Mouse (Mus musculus): ENCODE data around the gene Tap1.
"Not testable (repeated sequence)": the region's sequence is repeated elsewhere in the genome, so short reads cannot be mapped to it uniquely, and the experiment has no call there.

The Tap1 gene

GRCm38 (mm10) chr17:34187261-34187916 is at the start of gene Tap1, which contains the start of gene Psmb9:
Gene Tap1 (plus strand): TSS chr17:34187553.
Gene Psmb9 (minus strand): TSS chr17:34187764.
- DNase-seq, result peak; percentile 93

DNA sequence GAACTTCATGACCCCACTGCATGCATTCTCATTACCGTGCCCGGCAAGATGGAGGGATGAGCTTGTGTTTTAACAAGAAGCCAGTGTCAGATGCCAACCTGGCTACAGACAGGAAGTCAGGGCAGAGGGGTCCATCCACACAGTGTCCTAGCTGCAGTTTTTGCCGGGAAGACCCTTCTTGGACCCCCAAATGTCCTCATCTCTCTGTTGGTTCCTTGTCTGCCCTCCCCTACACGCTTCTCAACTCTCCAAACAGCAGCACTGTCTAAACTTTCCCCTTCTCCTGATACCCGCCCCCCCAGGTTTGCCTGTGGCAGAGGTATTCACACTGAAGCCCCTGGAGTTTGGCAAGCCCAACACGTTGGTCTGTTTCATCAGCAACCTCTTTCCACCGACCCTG is 49.8 kb upstream of the Tap1 start:
- DNase-seq, result no peak

- no peak for DNase-seq
These were observed 48.7 kb upstream of the Tap1 start for GRCm38 (mm10) chr17:34138655-34139054.

DNA sequence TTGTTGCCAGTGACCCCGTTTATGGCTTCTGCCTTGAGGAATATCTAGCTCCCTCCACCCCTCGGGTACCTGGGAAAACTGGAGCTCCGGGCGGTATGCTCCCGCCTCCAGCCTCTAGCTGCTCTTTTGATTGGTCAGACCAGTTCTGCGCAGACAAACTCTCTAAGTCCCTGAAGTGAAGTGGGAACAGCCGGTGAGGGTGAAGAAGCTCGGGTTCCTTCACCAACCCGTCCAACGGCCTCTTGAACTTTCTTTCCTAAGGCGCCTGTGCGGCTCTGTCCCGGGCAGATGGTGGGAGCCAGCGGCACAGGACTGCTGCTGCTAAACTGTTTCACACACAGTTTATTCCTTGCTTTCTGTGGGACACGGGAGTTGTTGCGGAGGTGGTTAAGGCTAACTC is 47.9 kb upstream of the Tap1 start:
- no peak for DNase-seq

DNA sequence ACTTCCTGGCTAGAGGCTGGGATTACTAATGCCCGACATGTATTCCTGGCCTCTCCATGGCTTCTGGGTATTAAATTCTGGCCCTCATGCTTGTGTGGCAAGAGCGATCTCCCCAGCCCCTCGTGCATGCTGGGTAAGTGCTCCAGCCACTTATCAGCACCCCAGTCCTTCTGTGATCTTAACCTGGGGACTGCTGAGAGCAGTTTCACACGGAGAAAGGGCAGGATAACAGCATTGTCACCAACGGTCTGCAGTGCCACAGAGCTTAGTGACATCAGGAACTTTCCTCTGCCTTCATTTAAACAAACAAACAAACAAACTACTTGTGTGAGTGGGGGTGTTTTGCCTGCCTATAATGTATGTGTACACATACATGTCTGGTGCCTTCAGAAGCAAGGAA is 47.1 kb upstream of the Tap1 start:
- DNase-seq, result no peak

DNA sequence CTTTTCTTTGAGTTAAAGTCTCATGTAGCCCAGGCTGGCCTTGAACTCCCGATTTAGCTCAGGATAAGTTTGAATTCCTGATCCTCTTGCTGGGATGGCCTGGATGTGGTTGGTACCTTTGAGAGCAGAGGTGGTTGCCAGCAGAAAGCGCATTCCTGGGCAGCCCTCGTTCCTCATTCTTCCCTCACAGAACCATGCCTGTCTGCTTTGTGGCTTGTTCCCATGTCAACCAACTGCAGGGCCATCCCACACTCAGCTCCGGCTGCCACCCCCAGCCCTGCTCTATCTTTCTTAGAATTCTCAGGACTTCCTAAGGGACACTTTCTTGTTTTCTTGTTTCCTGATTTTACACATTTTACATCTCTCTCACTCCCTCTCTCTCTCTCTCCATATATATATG is 45.9 kb upstream of the Tap1 start:
- DNase-seq, result no peak

DNA sequence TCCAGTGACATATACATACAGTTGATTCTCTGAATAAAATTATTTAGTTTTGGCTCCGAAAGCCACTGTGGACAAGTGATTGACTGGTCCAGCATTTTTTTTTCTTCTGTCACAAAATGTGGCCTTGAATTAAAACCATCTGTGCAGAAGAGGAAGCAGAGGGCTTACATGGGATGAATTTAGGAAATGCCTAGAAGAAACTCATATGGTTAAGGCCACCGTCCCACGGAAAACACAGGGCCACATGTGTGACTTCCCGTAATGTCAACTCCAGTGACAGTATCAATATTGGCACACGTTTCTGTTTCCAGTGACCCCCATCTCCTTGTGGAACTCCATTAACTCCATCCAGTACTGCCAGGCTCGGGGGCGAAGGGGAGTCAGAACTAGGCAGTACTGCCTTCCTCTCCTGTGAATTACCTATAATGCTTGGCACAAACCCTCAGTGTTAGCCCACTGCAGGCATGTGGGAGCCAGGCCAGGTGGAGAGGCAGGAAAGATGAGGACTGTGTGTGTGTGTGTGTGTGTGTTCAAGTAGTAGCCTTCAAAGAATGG is 44.8 kb upstream of the Tap1 start:
- no peak for DNase-seq

DNA sequence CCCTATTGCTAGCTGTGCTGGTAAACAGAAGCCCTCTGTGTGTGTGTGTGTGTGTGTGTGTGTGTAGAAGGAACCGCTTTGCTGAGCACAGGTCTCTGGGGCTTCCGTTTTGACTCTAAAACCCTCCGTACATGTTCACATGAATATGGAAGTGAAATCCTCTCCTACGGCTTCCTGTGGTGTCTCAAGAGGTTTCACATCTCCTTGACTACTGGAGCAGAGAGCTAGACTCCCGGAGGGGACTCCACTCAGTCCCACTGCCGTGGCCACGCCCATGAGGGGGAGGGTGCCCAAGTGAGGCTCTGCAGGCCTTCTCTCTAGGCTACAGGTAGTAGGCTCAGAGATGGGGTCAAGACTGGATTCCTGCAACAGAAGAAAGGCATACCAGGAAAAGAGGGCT is 44.3 kb upstream of the Tap1 start, which contains the start of gene H2-DMb2:
H2-DMb2 (plus strand) TSS at position 275 of the 400 bp plus-strand sequence.
- no peak for DNase-seq

- DNase-seq, result no peak
These were observed 43.9 kb upstream of the Tap1 start for GRCm38 (mm10) chr17:34143461-34143860.

DNA sequence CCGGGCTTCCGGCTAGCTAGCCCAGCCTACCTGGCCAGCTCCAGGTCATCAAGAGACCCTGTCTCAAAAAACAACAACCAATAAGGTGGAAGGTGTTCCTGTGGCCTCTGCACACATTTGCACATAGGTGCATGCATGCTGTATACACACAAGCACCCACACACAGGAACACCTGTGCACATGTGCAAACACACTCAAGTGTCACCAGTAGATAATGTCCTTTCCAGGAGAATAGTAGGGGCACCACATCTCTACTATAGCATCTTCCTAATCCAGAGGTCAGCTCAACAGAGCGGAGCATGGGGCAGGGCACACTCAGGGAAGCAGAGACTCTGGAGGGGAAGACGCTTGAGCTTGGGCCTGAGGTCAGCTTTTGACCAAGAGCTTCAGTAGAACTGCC is 43.1 kb upstream of the Tap1 start:
- not testable (repeated sequence) for DNase-seq

- no peak for DNase-seq
These were observed 42.4 kb upstream of the Tap1 start for GRCm38 (mm10) chr17:34144960-34145371.

DNA sequence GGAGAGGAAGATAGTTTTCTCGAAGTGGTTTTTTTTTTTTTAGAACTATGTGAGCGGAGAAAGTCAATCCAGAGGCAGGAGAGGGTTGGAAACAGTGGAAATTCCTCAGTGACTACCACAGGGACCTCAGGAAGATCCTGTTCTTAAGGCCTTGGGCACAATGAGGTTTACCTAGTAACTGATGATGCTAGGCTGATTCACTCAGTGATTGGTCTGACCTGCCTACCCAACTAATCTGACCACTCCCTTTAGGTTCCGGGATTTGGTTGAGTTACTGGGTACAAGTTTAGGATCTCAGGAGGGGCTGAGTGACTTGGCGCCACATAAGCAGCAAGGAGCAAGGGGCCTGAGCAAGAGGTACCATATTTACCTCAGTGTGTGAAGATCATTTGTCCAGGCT is 34.4 kb upstream of the Tap1 start, which contains the start of gene H2-DMb1:
H2-DMb1 (plus strand) TSS at position 150 of the 400 bp plus-strand sequence.
- DNase-seq, result no peak

DNA sequence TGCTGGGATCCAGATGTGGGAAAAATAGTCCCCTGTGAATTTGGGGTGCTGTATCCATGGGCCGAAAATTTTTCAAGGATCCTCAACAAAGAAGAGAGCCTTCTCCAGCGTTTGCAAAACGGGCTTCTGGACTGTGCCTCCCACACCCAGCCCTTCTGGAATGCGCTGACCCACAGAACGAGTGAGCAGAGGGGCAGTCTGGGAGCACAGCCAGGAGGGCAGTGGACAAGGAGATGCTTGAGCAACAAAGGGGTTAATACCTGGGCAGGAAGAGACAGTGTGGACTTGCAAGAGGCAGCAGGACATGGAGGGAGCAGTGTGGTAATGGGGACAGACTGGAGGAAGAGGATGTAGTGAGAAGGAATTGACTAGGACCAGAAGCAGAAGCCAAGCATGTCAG is 31.8 kb upstream of the Tap1 start:
- DNase-seq, result no peak

DNA sequence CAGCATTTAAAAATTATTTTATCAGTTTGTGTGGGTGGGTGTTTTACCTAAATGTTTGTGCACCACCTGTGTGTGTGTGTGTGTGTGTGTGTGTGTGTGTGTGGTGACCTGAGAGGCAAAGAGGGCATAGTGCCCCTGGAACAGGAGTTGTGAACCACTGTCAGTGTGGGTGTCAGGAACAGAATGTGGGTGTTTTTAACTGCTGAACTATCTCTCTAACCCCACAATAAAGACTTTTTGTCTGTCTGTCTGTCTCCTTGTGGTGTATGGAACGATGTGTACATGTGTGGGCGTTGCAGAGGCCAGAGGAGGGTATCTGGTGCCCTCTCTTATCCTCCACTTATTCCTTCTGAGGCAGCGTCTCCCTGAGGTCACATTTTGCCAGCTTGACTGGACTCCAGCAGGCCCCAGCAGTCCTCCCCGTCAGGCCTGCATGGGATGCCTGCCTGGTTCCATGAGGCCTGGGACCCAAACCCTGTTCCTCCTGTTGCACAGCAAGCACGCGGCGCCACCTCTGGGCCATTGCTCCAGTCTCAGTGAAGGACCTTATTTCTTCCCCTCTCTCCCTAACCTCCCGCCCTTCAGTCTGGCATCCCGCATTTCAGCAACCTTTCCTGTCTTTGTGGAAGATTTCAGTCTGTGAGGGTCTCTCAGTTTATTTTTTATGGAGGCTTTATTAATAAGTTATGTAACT is 23.0 kb upstream of the Tap1 start:
- DNase-seq, result peak; percentile 26

GRCm38 (mm10) chr17:34165033-34165730 is 22.2 kb upstream of the Tap1 start:
- no peak for DNase-seq

- peak; percentile 22 for DNase-seq
These were observed 18.1 kb upstream of the Tap1 start for GRCm38 (mm10) chr17:34169279-34169678.

DNA sequence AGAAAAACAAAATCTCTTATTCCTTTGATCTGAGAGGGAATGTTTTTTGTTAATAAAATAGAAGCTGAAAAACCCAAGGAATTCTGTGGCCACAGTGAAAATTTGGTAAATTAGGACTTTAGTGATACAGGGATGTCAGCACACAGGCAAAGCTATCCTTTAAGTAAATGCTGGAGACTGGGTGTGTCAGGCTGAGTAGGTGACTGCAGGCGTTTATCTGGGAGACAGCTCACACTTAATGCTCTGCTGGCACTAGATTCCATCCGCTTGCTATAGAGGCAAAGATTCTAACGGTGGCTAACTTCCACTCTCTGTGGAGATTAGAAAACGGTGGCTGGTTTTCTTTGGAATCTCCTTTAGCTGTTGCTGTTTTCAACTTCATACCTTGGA is 16.9 kb upstream of the Tap1 start:
- DNase-seq, result no peak

- peak; percentile 87 for DNase-seq
These were observed 16.4 kb upstream of the Tap1 start for GRCm38 (mm10) chr17:34170877-34171498.

DNA sequence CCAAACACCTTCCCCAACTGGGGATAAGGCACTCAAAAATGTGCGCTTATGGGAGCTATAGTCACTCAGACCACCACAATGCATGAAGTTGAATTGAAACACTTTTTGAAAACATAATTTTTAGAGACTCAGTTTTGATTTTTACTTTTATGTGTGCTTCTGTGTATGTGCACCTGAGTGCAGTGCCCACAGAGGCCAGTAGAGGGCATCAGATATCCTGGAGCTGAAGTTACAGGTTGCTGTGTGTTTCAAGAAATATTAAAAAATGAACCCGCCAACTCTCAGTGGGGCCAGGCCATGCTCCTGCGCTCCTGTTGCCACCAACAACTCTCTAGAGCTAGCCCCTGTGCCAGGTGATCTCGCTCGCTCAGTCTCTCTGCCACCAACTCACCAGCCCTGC is 14.8 kb upstream of the Tap1 start:
- DNase-seq, result no peak

DNA sequence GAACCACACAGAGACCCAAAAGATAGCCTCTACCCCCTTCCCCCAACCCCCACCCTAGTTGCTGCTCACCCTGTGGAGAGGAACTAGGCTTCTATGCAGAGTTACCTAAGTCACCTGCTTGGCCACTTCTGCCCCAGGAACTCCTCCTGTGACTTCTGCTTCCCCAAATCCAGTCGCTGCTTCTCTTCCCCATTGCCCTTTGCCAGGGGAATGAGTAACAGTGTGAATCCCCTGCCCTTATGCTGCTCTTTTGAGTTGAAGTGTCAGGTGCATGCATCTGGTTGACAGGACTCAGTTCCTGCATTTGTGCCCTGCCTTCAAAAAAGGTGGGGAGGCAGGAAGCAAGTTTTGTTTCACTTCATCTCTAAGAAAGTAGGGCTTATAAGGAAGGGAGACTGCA is 13.3 kb upstream of the Tap1 start:
- no peak for DNase-seq

DNA sequence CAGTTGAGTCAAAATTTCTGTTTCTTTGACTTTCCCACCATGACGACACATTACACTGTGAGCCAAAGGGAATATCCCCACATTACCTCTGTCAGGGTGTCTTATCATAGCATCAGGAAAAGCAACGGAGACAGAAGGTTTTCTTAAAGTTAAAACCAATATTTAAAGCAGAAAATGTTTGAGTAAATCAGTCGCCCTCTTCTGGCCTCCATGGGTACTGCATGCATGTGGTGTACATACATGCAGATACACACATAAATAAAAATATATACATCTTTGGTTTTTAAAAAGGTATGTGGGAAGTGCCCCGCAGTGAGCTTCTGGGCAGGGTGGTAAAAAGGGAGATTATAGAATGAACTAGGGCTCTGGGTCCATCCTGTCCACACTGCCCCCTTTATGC is 10.2 kb upstream of the Tap1 start:
- no peak for DNase-seq

DNA sequence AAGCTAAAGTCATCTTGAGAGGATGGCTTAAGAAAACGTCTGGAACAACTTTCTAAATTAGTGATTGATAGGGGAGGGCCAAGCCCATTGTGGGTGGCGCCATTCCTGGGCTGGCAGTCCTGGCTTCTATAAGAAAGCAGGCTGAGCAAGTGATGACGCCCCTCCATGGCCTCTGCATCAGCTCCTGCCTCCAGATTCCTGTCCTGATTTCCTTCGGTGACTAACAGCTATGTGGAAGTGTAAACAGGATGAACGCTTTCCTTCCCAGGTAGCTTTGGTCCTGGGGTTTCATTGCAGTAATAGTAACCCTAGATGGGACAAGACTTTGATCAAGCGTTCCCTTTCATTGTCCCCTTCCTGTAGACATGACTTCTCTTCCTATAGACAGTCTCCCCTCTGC is 8.3 kb upstream of the Tap1 start:
- no peak for DNase-seq
